ENCODE assay signal across 8 mouse cellular contexts in genomic region chr16:32877343-32878156, GRCm38 (mm10). TPM values are rescaled to one million over a fixed set of nuclear protein-coding genes. Genes with fewer than 3 reads are reported as not detected.
DNase-seq lines count a peak whose midpoint lies in the region; ATAC-seq and TF ChIP-seq lines count a peak whose summit lies in the region.

Gene Fyttd1 (plus strand): TSS chr16:32877500.
Gene Rubcn (minus strand): TSS chr16:32877766.

- POLR2A ChIA-PET in Patski (lab: Charles Lee) = interaction anchor here (0.7 to 1.5 kb wide), 3 partner anchors 13 to 24 kb away, joined by 3 to 7 read pairs (median 4); no protein-coding TSS in a partner anchor

- peak; percentile 76 for ATAC-seq in Patski
- peak; percentile 98 for ATAC-seq in hindbrain, embryonic 14.5 days (ENCODE audit: low FRiP score)

- TF ChIP-seq CTCF in Patski (IDR thresholded peaks at IDR 0.05) = peak; percentile 97

- H3K27ac ChIP-seq in hindbrain, embryonic 14.5 days = peak within 1 kb of the TSS; percentile 86

- peaks cover 17% of the 10 kb centered on the region for H3K4me1 ChIP-seq in hindbrain, embryonic 14.5 days (replicated peaks; ENCODE audit: control insufficient read depth, insufficient read depth, low read length)

- peak within 1 kb of the TSS; percentile 89 for H3K4me3 ChIP-seq in hindbrain, embryonic 14.5 days (replicated peaks; ENCODE audit: low read length)

- no peaks in the 10 kb centered on the region for H3K27me3 ChIP-seq in Patski
- no peaks in the 10 kb centered on the region for H3K27me3 ChIP-seq in hindbrain, embryonic 14.5 days (ENCODE audit: control insufficient read depth, insufficient read depth, low read length)

- H3K36me3 ChIP-seq in hindbrain, embryonic 14.5 days (replicated peaks; ENCODE audit: control insufficient read depth, insufficient read depth) = no peaks in the 10 kb centered on the region

- DNase-seq in Patski (ENCODE audit: low read depth, low spot score) = peak; percentile 61
- DNase-seq in cerebellum, postnatal 14 days = peak; percentile 97 to 98
- peak; percentile 82 to 89 for DNase-seq in frontal cortex, postnatal 25 days (ENCODE audit: low spot score in 2 of 2)
- peak; percentile 95 for DNase-seq in hindbrain, embryonic 14.5 days (ENCODE audit: low spot score)
- DNase-seq in left cerebral cortex, adult 11 months (ENCODE audit: low spot score) = peak; percentile 93
- peak; percentile 97 to 98 for DNase-seq in lung, postnatal 4 days
- peak; percentile 94 for DNase-seq in retina, postnatal 7 days (ENCODE audit: low read depth, low spot score)
- DNase-seq in urinary bladder, adult 2 months (ENCODE audit: low spot score) = peak; percentile 90

- peak within 1 kb of the TSS; percentile 91 for H3K9ac ChIP-seq in hindbrain, embryonic 14.5 days

- CTCF ChIA-PET in Patski (lab: Charles Lee) = interaction anchor here (1.6 to 1.9 kb wide), 4 partner anchors 10 to 25 kb away, joined by 3 to 12 read pairs (median 6); no protein-coding TSS in a partner anchor

- WGBS in hindbrain, embryonic 14.5 days = under 1% methylated on average over 74 of the region's 83 CpGs

- peak within 1 kb of the TSS; percentile 82 for H3K4me2 ChIP-seq in hindbrain, embryonic 14.5 days (replicated peaks)

- in situ Hi-C loops in Patski (cut with MboI; ENCODE audit: low pct_unique_long_range_greater_than_20kb) = no loop called here

- no peaks in the 10 kb centered on the region for H3K9me3 ChIP-seq in hindbrain, embryonic 14.5 days (ENCODE audit: control insufficient read depth, low read length)

RNA-seq across cellular contexts. Expression of gene Fyttd1, which starts in this region (rescaled TPM):
- 108 TPM for polyA plus RNA-seq in Patski (2021)
- 143 and 167 TPM in 2 replicates for polyA plus RNA-seq in hindbrain, embryonic 14.5 days (2014; fragmentation: Nextera tagmentation; extraction: Ambion mirVana)
- 49.7 and 51.4 TPM in 2 replicates for polyA plus RNA-seq in urinary bladder, adult 2 months (2012; rRNA removed)

RNA-seq across cellular contexts. Expression of gene Rubcn, which starts in this region (rescaled TPM):
- 39.2 TPM for polyA plus RNA-seq in Patski (2021)
- 34.2 and 34.7 TPM in 2 replicates for polyA plus RNA-seq in hindbrain, embryonic 14.5 days (2014; fragmentation: Nextera tagmentation; extraction: Ambion mirVana)
- polyA plus RNA-seq in urinary bladder, adult 2 months (2012; rRNA removed) = 38.1 and 38.6 TPM in 2 replicates

Comparison
In these comparisons a context has a peak if more than half of its experiments do, and no peak if none do; other contexts are left out.
1. Peak in every context shown above with its lines: DNase-seq, ATAC-seq, H3K4me3 ChIP-seq and H3K27ac ChIP-seq.